Mouse (Mus musculus): ENCODE results near the gene Large1. TPM values are rescaled to one million over a fixed set of nuclear protein-coding genes. Genes with fewer than 3 reads are reported as not detected.
A peak's percentile ranks its signal among the peaks of the same experiment; 100 is the strongest.
"Not testable (repeated sequence)": the region's sequence is repeated elsewhere in the genome, so short reads cannot be mapped to it uniquely, and the experiment has no call there.

Gene Large1
- 8.0 and 8.4 TPM in 2 replicates for polyA plus RNA-seq (2012; ENCODE audit: insufficient read depth, insufficient read length, missing spikeins)

DNA sequence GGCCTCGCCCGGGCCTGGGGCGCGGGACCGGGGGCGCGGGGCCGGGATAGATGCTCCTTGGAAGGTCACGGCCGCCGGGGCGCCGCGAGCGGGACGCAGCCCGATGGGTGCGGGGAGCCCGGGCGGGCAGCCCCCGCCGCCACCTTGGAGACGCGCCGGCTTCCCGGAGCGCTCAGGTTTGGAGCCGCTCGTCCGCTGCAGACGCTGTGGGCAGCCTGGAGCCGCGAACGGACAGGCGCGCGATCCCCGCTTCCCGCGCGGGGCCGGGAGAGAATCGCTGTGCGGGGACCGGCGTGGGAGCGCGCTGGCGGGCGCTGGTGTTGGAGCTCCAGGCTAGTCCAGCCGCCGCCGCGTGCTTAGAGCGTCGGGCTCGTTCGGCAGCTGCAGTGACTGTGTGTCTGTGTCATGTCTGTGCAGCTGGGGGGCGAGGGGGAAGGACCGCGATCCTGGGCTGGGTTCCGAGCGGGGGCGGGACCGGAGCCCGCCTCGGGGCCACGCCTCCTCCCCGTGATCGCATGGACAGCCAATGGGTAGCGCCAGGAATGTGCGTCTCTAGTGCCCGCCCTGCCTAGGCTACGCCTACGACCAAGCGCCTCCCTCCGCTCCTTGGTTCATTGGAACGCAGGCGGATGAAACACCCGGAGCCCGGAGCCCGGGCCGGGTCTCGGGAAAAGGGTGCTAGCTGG, at the start of gene Large1:
TSS of gene Large1 (minus strand) at position 433 of the 686 bp plus-strand sequence.
- Histone ChIP-seq H3K4me3 (ENCODE audit: insufficient read depth, low read length) (peak within 1 kb of the TSS; percentile 85), H3K4me1 (ENCODE audit: control insufficient read depth, insufficient read depth, low read length) (no peaks in the 10 kb centered on the region), H3K27ac (ENCODE audit: insufficient read depth, low read depth, low read length) (peak within 1 kb of the TSS; percentile 40)
- no peak for TF ChIP-seq CTCF (IDR thresholded peaks at IDR 0.05; ENCODE audit: low read depth, low read length)
- no peak for TF ChIP-seq POLR2A (IDR thresholded peaks at IDR 0.05; ENCODE audit: borderline replicate concordance, low read depth, low read length)

DNA sequence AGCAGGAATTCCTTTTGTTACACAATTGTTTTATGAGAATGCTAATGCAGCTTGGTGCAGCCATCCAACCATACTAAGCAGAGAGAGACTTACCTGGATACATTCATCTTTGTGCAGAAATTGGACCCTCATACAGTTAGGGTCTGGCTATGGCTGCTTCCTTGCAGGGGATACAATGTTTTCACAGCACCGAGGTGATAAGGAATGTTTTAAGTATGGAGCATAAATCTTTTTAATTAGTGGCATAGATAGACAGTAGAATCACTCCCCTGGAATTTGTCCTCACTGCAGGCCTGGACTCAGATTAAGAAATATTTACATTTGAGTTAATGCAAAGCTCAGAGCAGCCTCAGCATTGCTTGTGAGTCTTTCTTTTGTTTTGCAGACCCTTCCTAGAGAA, 47.0 kb upstream of the Large1 start:
- TF ChIP-seq POLR2A (IDR thresholded peaks at IDR 0.05; ENCODE audit: borderline replicate concordance, low read depth, low read length) (no peak), CTCF (IDR thresholded peaks at IDR 0.05; ENCODE audit: low read depth, low read length) (no peak)
- Histone ChIP-seq H3K4me3 (ENCODE audit: insufficient read depth, low read length) (no peak overlapping the region), H3K27ac (ENCODE audit: insufficient read depth, low read depth, low read length) (no peak overlapping the region), H3K4me1 (ENCODE audit: control insufficient read depth, insufficient read depth, low read length) (no peaks in the 10 kb centered on the region)

DNA sequence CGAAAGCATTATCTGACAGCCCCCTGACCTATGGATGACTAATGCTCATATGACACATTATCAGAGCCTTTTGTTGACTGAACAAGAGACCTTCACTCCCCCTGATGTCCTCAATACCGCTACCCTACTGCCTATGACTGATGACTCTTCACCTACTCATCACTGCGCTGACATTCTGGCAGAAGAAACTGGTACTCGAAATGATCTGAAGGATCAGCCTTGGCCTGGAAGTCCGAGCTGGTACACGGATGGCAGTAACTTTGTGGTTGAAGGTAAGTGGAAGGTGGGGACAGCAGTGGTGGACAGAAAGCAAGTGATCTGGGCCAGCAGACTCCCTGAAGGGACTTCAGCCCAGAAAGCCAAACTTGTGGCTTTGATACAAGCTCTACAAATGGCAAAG, 19.7 kb upstream of the Large1 start:
- H3K27ac ChIP-seq (ENCODE audit: insufficient read depth, low read depth, low read length); H3K4me3 ChIP-seq (ENCODE audit: insufficient read depth, low read length); H3K4me1 ChIP-seq (ENCODE audit: control insufficient read depth, insufficient read depth, low read length): not testable (repeated sequence)

DNA sequence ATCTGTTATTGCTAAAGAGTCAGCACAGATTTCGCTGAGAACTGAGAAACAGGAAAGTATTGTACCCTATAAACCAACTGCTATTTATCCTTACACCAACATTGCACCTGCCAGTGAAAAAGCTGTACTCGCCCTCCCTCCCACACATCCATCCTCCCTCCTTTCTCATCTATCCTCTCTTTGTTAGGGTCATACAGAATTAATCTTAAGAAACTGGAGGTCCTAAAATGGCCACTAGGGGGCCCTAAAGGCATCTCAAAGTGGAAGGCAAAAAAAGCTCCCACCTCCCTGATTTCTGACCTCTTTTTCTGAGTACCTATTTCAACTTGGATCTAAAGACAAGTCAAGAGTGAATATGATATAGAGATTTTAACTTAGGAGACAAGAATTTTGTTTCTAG, 2.6 kb upstream of the Large1 start:
- Histone ChIP-seq H3K4me1 (ENCODE audit: control insufficient read depth, insufficient read depth, low read length) (no peaks in the 10 kb centered on the region), H3K27ac (ENCODE audit: insufficient read depth, low read depth, low read length) (no peak overlapping the region), H3K4me3 (ENCODE audit: insufficient read depth, low read length) (no peak overlapping the region)
- TF ChIP-seq POLR2A (IDR thresholded peaks at IDR 0.05; ENCODE audit: borderline replicate concordance, low read depth, low read length) (no peak), CTCF (IDR thresholded peaks at IDR 0.05; ENCODE audit: low read depth, low read length) (no peak)

DNA sequence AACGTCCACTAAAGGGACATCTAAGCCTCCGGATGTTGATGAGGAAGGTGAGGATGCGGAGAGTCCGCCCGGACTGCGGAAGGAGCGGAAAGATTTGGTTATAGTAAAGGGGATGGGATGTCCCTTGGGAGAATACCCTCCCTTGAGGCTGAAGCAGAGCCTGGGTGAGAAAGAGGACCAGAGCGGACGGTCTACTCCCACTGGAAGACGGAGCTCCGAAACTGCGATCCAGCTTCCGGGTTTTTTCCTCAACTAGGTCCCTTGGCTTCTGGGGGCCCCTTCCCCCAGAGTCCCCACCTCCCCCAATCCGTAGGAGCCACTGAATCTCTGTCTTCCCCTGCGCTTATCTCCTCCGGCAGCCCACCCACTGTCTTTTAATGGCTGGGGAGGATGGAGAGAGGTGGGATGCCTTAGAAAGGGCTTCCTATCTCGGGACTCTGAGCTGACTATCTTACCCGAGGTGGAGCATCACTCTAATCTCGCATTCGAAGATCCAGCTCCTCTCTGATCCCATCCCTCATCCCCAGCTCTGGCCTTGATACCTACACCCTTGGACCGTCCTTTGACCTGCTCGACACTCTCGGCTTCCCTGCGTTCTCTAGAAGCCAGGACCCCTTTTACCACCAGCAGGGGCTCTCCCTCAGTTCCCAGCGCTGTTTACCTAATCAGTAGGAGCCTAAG, 1.0 kb upstream of the Large1 start:
- Histone ChIP-seq H3K27ac (ENCODE audit: insufficient read depth, low read depth, low read length) (peak overlapping the region; percentile 39; the same call in 1 of the 2 replicates), H3K4me1 (ENCODE audit: control insufficient read depth, insufficient read depth, low read length) (no peaks in the 10 kb centered on the region), H3K4me3 (ENCODE audit: insufficient read depth, low read length) (peak overlapping the region; percentile 85)
- TF ChIP-seq POLR2A (IDR thresholded peaks at IDR 0.05; ENCODE audit: borderline replicate concordance, low read depth, low read length) (no peak), CTCF (IDR thresholded peaks at IDR 0.05; ENCODE audit: low read depth, low read length) (no peak)

DNA sequence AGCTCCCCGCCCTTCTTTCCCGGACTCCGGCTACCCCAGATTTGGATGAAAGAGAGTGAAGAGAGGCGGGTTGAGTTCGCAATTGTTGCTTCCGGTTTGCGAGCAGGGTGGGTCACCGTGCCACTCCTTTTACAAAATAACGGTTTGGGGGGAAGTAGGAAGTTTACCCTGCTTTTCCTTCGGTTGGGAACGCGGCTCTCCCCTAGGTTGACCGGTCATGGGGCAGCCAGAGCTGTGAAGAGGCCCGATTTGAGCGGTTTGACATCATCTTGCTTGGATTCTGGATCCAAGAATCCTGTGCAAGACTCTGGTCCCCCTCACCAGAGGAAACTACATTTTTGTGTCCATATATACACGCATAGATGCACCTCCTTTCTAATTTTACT, 447 bp upstream of the Large1 start:
- TF ChIP-seq CTCF (IDR thresholded peaks at IDR 0.05; ENCODE audit: low read depth, low read length), result no peak
- TF ChIP-seq POLR2A (IDR thresholded peaks at IDR 0.05; ENCODE audit: borderline replicate concordance, low read depth, low read length), result no peak
- Histone ChIP-seq H3K4me1 (ENCODE audit: control insufficient read depth, insufficient read depth, low read length) (no peaks in the 10 kb centered on the region), H3K27ac (ENCODE audit: insufficient read depth, low read depth, low read length) (peak overlapping the region; percentile 39), H3K4me3 (ENCODE audit: insufficient read depth, low read length) (peak overlapping the region; percentile 85)

DNA sequence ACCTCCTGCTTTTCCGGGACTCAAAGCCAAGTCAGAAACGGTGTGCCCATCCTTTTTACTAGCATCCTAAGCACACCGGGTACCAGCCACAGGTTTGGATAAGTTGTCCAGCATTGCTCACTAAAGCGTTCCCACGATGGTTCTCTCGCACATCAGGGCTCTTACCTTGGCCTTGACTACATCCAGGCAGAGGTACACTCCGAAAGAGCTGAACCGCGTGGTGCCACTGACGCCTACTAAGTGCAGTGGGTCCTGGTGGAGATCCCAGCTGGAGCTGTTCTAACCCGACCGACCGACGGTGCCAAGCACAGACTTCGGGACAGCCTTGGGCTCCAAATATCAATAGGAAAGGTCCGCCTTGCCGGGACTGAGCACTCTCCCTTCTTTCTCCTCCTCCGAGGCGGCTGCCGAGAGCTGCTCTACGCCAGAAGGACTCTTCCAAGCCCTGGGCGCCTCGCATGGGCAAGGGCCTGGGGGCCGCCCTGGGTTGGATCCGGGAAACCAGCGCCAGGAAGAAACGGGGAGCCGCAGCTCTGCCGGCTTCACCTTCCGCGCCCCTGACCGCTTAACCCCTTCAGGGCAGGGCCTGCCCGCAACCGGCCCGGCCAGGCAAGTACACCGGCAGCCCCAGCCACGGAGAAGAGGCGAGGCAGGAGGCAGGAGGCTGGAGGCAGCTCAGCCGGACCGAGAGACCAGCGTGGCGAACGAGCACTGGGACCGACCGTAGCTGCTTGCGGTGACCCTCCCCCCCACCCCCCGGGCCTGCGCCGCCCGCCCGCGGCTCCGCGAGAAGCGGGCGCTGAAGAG, 836 bp downstream of the Large1 start:
- Histone ChIP-seq H3K4me3 (ENCODE audit: insufficient read depth, low read length) (peak overlapping the region; percentile 85), H3K4me1 (ENCODE audit: control insufficient read depth, insufficient read depth, low read length) (no peaks in the 10 kb centered on the region), H3K27ac (ENCODE audit: insufficient read depth, low read depth, low read length) (no peak overlapping the region)
- TF ChIP-seq CTCF (IDR thresholded peaks at IDR 0.05; ENCODE audit: low read depth, low read length) (no peak), POLR2A (IDR thresholded peaks at IDR 0.05; ENCODE audit: borderline replicate concordance, low read depth, low read length) (no peak)

DNA sequence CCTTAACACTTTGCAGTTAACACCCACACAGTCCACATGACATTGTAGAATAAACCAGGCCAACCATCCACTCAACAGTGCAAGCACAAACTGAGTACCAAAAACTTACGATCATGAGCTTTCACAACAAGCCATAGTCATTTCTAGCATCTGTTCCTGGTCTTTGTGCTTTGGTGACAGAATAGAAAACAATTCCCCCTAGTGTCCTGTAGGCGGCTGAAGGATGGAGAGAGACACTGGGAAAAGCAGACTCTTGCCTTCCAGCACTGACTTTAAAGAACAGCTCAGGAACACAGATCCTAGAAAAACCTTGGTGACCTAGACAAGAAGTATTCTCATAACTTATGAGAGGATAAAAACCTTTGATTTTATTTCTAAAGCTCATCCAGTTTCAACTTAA, 3.0 kb downstream of the Large1 start:
- no peak overlapping the region for H3K27ac ChIP-seq (ENCODE audit: insufficient read depth, low read depth, low read length)
- no peak overlapping the region for H3K4me3 ChIP-seq (ENCODE audit: insufficient read depth, low read length)
- TF ChIP-seq POLR2A (IDR thresholded peaks at IDR 0.05; ENCODE audit: borderline replicate concordance, low read depth, low read length), result no peak
- TF ChIP-seq CTCF (IDR thresholded peaks at IDR 0.05; ENCODE audit: low read depth, low read length), result no peak
- H3K4me1 ChIP-seq (ENCODE audit: control insufficient read depth, insufficient read depth, low read length), result no peaks in the 10 kb centered on the region

DNA sequence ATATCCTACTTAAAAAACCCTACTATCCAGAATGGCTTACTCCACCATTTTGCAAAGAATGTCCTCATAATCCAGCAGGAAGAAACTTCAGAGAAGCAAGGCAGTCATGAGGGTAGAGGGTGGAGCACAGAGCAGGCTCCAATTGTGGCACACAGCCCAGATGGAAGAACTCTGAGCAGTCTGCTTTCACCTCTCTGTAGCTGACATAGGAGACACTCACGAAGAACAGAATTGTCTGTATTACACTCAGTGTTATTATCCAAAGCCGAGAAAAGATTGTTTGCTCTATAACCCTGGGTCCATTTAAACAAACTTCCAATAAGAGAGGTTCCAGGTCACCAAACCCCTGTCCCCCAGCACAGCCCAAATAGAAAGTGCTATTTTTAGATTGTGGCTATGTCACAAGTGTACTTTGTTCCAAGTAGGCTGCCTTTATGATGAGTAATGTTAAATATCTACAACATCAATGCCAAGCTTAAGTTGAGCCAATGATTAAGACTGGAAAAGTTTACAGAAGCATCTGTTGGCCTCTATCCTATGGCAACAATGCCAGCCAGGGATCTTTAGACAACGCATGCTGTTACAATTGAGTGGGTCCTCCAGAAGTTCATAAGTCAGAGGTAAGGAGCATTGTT, 10.5 kb downstream of the Large1 start:
- no peak overlapping the region for H3K4me3 ChIP-seq (ENCODE audit: insufficient read depth, low read length)
- TF ChIP-seq CTCF (IDR thresholded peaks at IDR 0.05; ENCODE audit: low read depth, low read length), result no peak
- TF ChIP-seq POLR2A (IDR thresholded peaks at IDR 0.05; ENCODE audit: borderline replicate concordance, low read depth, low read length), result no peak
- no peaks in the 10 kb centered on the region; the same call in 1 of the 2 replicates for H3K4me1 ChIP-seq (ENCODE audit: control insufficient read depth, insufficient read depth, low read length)
- peak overlapping the region; percentile 51 for H3K27ac ChIP-seq (ENCODE audit: insufficient read depth, low read depth, low read length)

Measured in bone marrow macrophage, adult 2 months (primary cell).